Mouse (Mus musculus) hematopoietic multipotent progenitor cell, adult 10-12 weeks (in vitro differentiated cells): ENCODE results near the gene Gm21962. TPM values are rescaled to one million over a fixed set of nuclear protein-coding genes. Genes with fewer than 3 reads are reported as not detected.

ENCODE experiments used
- polyA plus RNA-seq: library from polyadenylated mRNA; stranded (reverse); fragments of >175 nt; gene quantifications from 2 replicates; pipeline ENCODE4 v1.2.3, GENCODE M21; 2012; ENCODE audit warnings: low replicate concordance

Gm21962 gene
- polyA plus RNA-seq: not detected in 2 replicates

GRCm38 (mm10) chr3:137671224-137671623 lies at the start of gene Gm21962:
Gene Gm21962, plus strand, starts transcription at chr3:137671524.

Other genes starting within 250 kb of the Gm21962 start
- gene Ddit4l, start 49.9 kb upstream of the Gm21962 start, polyA plus RNA-seq: not detected in 2 replicates
- 418 and 1,057 TPM in 2 replicates for gene H2afz, start 193.0 kb downstream of the Gm21962 start, polyA plus RNA-seq
- 2.5 and 2.6 TPM in 2 replicates for gene Dnajb14, start 196.2 kb downstream of the Gm21962 start, polyA plus RNA-seq
- gene Lamtor3, start 247.0 kb downstream of the Gm21962 start, polyA plus RNA-seq: 18.1 and 27.5 TPM in 2 replicates